Mouse (Mus musculus) left cerebral cortex, postnatal 4 days (tissue): ENCODE results near the gene 6430550D23Rik. TPM values are rescaled to one million over a fixed set of nuclear protein-coding genes. Genes with fewer than 3 reads are reported as not detected.

Experiments used
- total RNA-seq, 2 experiments: library from RNA; stranded (reverse); gene quantifications; 2 replicates each; pipeline ENCODE4 v1.2.3; 2021

6430550D23Rik gene
- total RNA-seq, 2 experiments from 2014 or later, result 0.86 to 1.4 TPM

Other genes starting within 250 kb of the 6430550D23Rik start
- gene Mmp24, start 232.6 kb downstream of the 6430550D23Rik start, total RNA-seq, result 100 to 1,000 TPM; 110 to 114 TPM
- gene BC029722, start 188.6 kb downstream of the 6430550D23Rik start, total RNA-seq, result 10 to 100 TPM; 23.3 to 24.2 TPM
- gene Eif6, start 181.1 kb downstream of the 6430550D23Rik start, total RNA-seq, result 10 to 100 TPM; 94.6 to 98.0 TPM
- gene Fam83c, start 173.1 kb downstream of the 6430550D23Rik start, total RNA-seq, result not detected
- gene Uqcc1, start 77.7 kb downstream of the 6430550D23Rik start, total RNA-seq, result 10 to 100 TPM; 42.3 to 43.7 TPM
- gene Gm15557, start 67.2 kb downstream of the 6430550D23Rik start, total RNA-seq, result not detected
- gene Gdf5, start 62.6 kb downstream of the 6430550D23Rik start, total RNA-seq, result 1 to 10 TPM in 1 of 2 experiments, under 1 TPM in 1; 0.99 to 1.8 TPM
- gene Cep250, start 51.5 kb downstream of the 6430550D23Rik start, total RNA-seq, result 10 to 100 TPM; 22.2 to 23.9 TPM
- gene Ergic3, start 68 bp upstream of the 6430550D23Rik start, total RNA-seq, result 100 to 1,000 TPM; 271 to 274 TPM
- gene Fer1l4, start 45.0 kb upstream of the 6430550D23Rik start, total RNA-seq, result not detected
- gene Spag4, start 57.2 kb upstream of the 6430550D23Rik start, total RNA-seq, result 1 to 10 TPM; 6.6 to 9.3 TPM
- 10 to 100 TPM; 14.2 to 18.4 TPM for gene Cpne1, start 104.0 kb upstream of the 6430550D23Rik start, total RNA-seq
- gene Rbm12, start 104.0 kb upstream of the 6430550D23Rik start, total RNA-seq, result 10 to 100 TPM; 43.4 to 50.3 TPM
- 10 to 100 TPM; 26.1 to 40.2 TPM for gene Gm28036, start 119.1 kb upstream of the 6430550D23Rik start, total RNA-seq
- gene Romo1, start 136.1 kb upstream of the 6430550D23Rik start, total RNA-seq, result 100 to 1,000 TPM; 223 to 225 TPM
- gene Nfs1, start 136.2 kb upstream of the 6430550D23Rik start, total RNA-seq, result 10 to 100 TPM; 25.4 to 26.6 TPM
- gene Rbm39, start 172.3 kb upstream of the 6430550D23Rik start, total RNA-seq, result 100 to 1,000 TPM; 345 to 348 TPM
- 100 to 1,000 TPM in 1 of 2 experiments, 10 to 100 TPM in 1; 93.5 to 101 TPM for gene Phf20, start 188.5 kb upstream of the 6430550D23Rik start, total RNA-seq